Mouse (Mus musculus) midbrain, embryonic 15.5 days (tissue): Measurements from ENCODE around the gene Gatd1. TPM values are rescaled to one million over a fixed set of nuclear protein-coding genes. Genes with fewer than 3 reads are reported as not detected.
"Not testable (repeated sequence)": the region's sequence is repeated elsewhere in the genome, so short reads cannot be mapped to it uniquely, and the experiment has no call there.

ENCODE experiments used
- ATAC-seq: fragments of 200-750 bp; cut with Nextera tagmentation; replicated peaks from 2 replicates; pipeline ENCODE4 v1.8.0; 2017; ENCODE audit warnings: moderate TSS enrichment
- H3K27ac ChIP-seq: fragments of 300-500 bp; sonication (generic); 2 replicates; pipeline ENCODE4 v1.5.1; 2015; ENCODE audit warnings: mild to moderate bottlenecking, inconsistent platforms
- H3K27me3 ChIP-seq: fragments of 300-500 bp; sonication (generic); replicated peaks from 2 replicates; pipeline ENCODE4 v1.6.1; 2015; ENCODE audit warnings: inconsistent platforms
- H3K36me3 ChIP-seq: fragments of 300-500 bp; sonication (generic); replicated peaks from 2 replicates; pipeline ENCODE4 v1.6.1; 2015; ENCODE audit warnings: inconsistent platforms
- H3K4me1 ChIP-seq: fragments of 300-500 bp; sonication (generic); 2 replicates; pipeline ENCODE4 v1.6.1; 2015; ENCODE audit warnings: inconsistent platforms
- H3K4me2 ChIP-seq: fragments of 300-500 bp; sonication (generic); 2 replicates; pipeline ENCODE4 v1.6.1; 2015; ENCODE audit warnings: inconsistent platforms, mild to moderate bottlenecking, moderate library complexity
- H3K4me3 ChIP-seq: fragments of 300-500 bp; sonication (generic); 2 replicates; pipeline ENCODE4 v1.5.1; 2015; ENCODE audit warnings: mild to moderate bottlenecking, inconsistent platforms
- H3K9ac ChIP-seq: fragments of 300-500 bp; sonication (generic); 2 replicates; pipeline ENCODE4 v1.6.1; 2015; ENCODE audit warnings: mild to moderate bottlenecking, inconsistent platforms
- H3K9me3 ChIP-seq: fragments of 300-500 bp; sonication (generic); 2 replicates; pipeline ENCODE4 v1.6.1; 2016; ENCODE audit warnings: inconsistent platforms
- WGBS: fragments of 180-500 bp; shearing (Covaris S2); methylation state at CpG from one replicate; pipeline ENCODE4 v1.1.7; 2015; ENCODE audit warnings: mixed read lengths; 5-methylcytosine and 5-hydroxymethylcytosine counted together
- polyA plus RNA-seq: library from polyadenylated mRNA; unstranded; fragments of >200 nt; fragmentation: Nextera tagmentation; extraction: Ambion mirVana; gene quantifications from 2 replicates; pipeline ENCODE4 v1.2.1, GENCODE M21; 2015

The Gatd1 gene
- polyA plus RNA-seq, 1 experiment from 2014 or later, result 57.2 TPM

DNA sequence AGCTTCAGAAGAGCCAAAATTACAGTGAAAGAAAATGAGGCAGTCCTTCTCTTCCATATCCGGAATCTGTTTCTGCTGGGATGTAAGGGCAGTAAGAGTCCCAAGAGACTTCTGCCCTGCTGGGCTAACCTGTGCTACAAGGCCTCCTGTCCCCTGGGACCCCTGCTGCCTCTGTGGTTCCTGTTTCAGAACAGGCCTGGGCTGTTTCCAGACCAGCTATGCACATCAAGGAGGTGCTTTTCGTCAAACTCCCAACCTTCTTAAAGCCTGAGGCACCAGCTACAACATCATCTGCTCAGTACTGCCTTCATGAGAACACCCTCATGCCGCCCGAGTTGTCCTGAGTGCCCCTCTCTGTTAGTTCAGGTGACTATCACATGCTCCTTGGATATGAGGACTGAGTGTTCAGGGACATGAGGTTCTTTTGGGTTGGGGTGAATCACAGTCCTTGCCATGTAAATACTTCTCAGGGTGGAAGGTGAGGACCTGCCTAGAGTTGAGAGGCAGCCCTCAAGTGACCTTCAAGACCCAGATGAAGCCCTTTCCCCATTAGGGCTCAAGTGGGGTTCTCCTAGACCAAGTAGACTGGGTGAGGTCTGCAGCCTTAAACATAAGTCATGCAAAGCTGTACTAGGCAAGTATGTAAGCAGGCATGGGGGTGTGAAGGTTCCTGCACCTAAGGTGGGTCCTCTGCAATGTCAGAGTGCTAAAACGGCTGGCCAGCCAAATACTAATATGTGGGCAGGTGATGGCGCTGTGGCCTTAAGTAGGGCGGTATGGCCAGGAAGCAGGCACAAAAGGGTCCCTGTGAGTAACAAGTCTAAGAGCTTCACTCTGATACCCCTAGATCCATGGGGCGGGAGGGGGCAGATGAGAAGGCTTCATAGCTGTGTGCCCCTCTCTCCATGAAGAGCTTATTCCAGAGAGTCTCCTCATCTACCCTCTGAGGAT is 4.1 kb upstream of the Gatd1 start:
- H3K4me2 ChIP-seq, result no peak overlapping the region

DNA sequence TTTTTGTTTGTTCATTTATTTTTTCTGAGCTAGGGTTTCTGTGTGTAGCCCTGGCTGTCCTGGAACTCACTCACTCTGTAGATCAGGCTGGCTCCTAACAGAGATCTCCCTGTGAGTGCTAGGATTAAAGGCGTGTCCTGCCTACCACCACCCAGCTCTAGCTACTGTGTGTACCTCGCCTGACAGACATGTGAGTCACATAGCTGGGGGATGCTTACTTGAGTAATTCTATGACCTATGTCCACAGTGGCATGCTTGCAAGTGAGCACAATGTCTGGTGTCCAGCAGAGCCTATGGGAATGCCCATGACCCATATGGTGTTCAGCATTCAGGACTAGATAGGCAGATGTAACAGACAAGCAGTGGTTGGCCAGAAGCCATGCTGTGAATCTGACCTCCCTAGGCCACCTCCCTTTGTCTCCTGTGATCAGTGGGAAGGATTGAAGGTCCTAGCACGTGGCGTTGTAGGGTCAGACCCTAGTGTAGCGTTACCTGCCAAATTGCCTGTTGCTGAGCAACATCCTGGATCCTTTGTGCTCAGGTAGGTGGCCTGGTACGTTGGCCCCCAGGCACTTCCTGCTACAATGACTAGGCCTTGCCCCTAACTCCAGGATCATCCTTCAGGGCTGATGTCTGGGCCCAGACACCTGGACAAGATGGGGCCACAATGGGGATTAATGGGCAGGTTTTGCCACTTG is 2.4 kb upstream of the Gatd1 start:
- no peak for ATAC-seq
- WGBS, result 77% methylated on average over 6 of the region's 6 CpGs

More for the DNA sequence above, 4.1 kb upstream of the Gatd1 start:
- H3K27me3 ChIP-seq, result no peaks in the 10 kb centered on the region
- H3K27ac ChIP-seq, result no peak overlapping the region
- H3K9me3 ChIP-seq, result no peaks in the 10 kb centered on the region
- no peak overlapping the region for H3K9ac ChIP-seq
- H3K4me1 ChIP-seq, result peaks cover 10% of the 10 kb centered on the region
- no peaks in the 10 kb centered on the region for H3K36me3 ChIP-seq
- ATAC-seq, result no peak
- H3K4me3 ChIP-seq, result no peak overlapping the region
- 76% methylated on average over 8 of the region's 8 CpGs for WGBS

DNA sequence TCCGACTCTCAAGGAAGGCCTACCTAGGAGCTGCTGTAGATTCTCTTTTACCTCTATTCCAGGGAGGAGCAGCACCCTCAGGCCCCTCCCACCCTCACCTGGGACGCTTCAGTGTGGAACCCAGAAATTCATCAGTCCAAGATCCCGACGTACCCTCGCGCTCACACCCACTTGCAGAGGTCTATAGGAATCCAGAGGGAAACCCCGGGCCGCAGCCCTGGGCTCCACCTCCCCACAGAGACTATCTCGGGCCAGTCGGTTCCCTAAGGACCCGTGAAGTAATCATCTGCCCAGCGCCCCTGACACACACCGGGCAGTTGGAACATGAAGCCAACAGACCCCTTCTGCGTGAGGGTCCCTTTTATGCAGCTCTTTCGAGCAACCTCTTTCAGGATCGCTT is 605 bp downstream of the Gatd1 start:
- WGBS, result 5% methylated on average over 16 of the region's 16 CpGs
- peak overlapping the region; percentile 90 for H3K9ac ChIP-seq

More for the DNA sequence above, 2.4 kb upstream of the Gatd1 start:
- no peak overlapping the region for H3K4me2 ChIP-seq
- H3K36me3 ChIP-seq, result no peaks in the 10 kb centered on the region
- peaks cover 14% of the 10 kb centered on the region for H3K4me1 ChIP-seq
- no peak overlapping the region for H3K4me3 ChIP-seq
- H3K9me3 ChIP-seq, result no peaks in the 10 kb centered on the region
- no peaks in the 10 kb centered on the region for H3K27me3 ChIP-seq
- H3K9ac ChIP-seq, result no peak overlapping the region
- no peak overlapping the region for H3K27ac ChIP-seq

DNA sequence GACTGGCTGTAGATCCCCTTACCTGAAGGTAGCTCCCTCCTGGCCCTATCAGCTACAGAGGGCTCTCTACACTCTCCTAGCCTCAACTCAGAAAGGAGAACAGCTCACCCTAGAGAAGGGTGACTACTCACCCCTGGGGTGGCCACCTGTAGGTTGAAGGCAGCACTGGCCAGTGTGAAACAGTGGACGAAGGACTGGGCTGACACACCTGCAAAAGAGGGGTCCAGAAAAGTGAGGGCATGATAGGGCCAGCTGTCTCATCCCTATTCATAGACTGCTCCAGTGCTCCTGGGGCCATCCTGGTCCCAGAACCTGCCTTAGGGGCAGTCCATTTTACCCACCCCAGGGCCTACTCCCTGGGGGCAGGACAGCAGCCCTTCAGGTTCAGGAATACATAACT is 2.3 kb downstream of the Gatd1 start:
- Histone ChIP-seq H3K4me2 (no peak overlapping the region), H3K27ac (no peak overlapping the region), H3K9me3 (no peaks in the 10 kb centered on the region), H3K27me3 (no peaks in the 10 kb centered on the region), H3K4me3 (no peak overlapping the region), H3K36me3 (no peaks in the 10 kb centered on the region), H3K9ac (no peak overlapping the region), H3K4me1 (peaks cover 22% of the 10 kb centered on the region)
- no peak for ATAC-seq
- WGBS, result 92% methylated on average over 1 of the region's 1 CpGs

More for the DNA sequence above, 605 bp downstream of the Gatd1 start:
- Histone ChIP-seq H3K9me3 (no peaks in the 10 kb centered on the region), H3K4me2 (peak overlapping the region; percentile 89), H3K4me3 (peak overlapping the region; percentile 76), H3K27me3 (no peaks in the 10 kb centered on the region), H3K4me1 (peaks cover 22% of the 10 kb centered on the region), H3K36me3 (no peaks in the 10 kb centered on the region), H3K27ac (peak overlapping the region; percentile 90)
- ATAC-seq, result peak; percentile 46

DNA sequence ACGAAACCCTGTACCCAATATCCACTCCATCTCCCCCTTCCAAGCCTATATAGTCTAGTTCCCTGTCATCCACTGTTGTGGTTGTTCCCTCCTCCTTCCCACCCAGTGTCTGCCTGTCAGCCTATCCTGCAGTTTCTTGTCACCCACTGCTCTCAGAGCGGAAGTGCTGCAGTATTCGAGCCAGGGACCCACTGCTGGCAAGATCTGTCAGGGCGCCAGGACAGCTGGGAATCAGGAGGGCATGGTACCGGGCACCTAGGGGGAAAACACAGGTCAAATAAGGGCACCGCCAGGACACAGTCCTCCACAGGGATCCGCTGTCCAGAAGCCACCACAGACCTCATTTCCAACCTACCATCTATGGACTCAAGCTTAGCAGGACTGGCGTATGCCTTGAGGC is 3.3 kb downstream of the Gatd1 start:
- Histone ChIP-seq H3K9me3 (no peaks in the 10 kb centered on the region), H3K4me2 (no peak overlapping the region), H3K4me1 (peaks cover 22% of the 10 kb centered on the region), H3K27ac (no peak overlapping the region), H3K9ac (no peak overlapping the region), H3K4me3 (no peak overlapping the region), H3K36me3 (no peaks in the 10 kb centered on the region), H3K27me3 (no peaks in the 10 kb centered on the region)
- ATAC-seq, result no peak
- 93% methylated on average over 8 of the region's 8 CpGs for WGBS

DNA sequence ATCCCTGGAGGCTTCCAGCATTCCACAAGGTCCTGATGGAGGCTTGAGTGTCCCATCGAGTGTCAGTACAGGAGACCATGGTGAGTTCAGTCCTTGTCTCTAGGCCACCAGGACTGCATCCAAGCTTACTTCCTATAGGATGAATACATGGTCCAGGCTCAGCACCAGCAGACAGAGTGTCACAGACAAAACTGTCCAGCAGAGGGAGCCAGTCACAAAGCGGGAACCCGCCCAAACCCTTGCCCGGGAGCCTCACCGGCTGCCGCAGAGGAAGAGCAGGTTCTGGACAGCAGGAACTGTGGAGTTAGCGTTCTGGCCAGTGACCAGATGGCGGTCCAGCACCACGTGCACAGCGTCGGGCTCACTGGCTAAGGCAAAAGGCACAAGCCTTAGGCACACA is 5.1 kb downstream of the Gatd1 start:
- Histone ChIP-seq H3K4me2 (no peak overlapping the region), H3K4me3 (0 out of 2 replicates have a peak overlapping the region, but pooled peaks have one; percentile 5), H3K4me1 (peaks cover 16% of the 10 kb centered on the region), H3K9ac (no peak overlapping the region), H3K9me3 (no peaks in the 10 kb centered on the region), H3K27ac (peak overlapping the region; percentile 41; the same call in 1 of the 2 replicates), H3K27me3 (no peaks in the 10 kb centered on the region), H3K36me3 (no peaks in the 10 kb centered on the region)
- ATAC-seq, result peak; percentile 43; the same call in 1 of the 2 replicates
- 7% methylated on average over 11 of the region's 11 CpGs for WGBS

DNA sequence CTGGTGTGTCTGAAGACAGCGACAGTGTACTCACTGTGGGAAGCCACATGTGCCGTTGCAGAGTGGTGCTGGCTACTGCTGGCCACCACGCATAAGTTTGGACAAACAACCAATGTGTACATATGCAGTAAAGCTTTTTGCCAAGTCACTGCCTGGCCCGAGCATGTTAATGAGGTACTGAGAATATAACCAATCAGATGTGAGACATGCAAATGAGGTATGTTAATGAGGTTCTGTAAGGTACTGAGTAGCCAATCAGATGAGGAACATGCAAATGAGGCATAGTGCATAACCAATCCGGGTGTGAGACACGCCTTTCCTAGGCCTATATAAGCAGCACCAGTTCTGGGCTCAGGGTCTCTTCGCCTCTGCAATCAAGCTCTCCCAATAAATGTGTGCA is 6.3 kb downstream of the Gatd1 start:
- H3K4me1 ChIP-seq, H3K9ac ChIP-seq, ATAC-seq, H3K9me3 ChIP-seq, H3K27me3 ChIP-seq, H3K27ac ChIP-seq, H3K36me3 ChIP-seq, H3K4me2 ChIP-seq, H3K4me3 ChIP-seq: not testable (repeated sequence)
- 95% methylated on average over 7 of the region's 7 CpGs for WGBS

DNA sequence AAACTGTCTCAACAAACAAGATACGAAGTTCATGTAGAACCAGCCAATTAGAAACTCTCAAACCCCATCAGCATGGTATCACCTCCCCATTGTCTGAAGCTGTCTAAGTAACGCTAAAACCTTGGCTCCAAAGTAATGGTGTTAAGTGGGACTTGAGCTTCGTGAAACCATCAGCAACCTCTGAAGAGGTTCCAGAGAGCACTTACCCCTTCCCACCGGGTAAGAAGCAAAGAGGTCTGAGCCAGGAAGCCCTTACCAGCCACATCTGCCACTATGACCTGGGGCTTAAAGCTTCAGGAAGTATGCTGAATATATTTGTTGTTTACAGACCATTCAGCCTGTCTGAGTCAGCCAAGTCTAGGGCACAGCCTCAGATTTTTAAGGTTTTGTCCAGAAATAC is 8.5 kb downstream of the Gatd1 start:
- 80% methylated on average over 4 of the region's 4 CpGs for WGBS
- H3K4me1 ChIP-seq, result peaks cover 9% of the 10 kb centered on the region
- H3K27ac ChIP-seq, result no peak overlapping the region
- H3K9me3 ChIP-seq, result no peaks in the 10 kb centered on the region
- H3K27me3 ChIP-seq, result no peaks in the 10 kb centered on the region
- no peak for ATAC-seq
- no peak overlapping the region for H3K4me3 ChIP-seq
- H3K36me3 ChIP-seq, result peaks cover 19% of the 10 kb centered on the region
- H3K9ac ChIP-seq, result no peak overlapping the region
- no peak overlapping the region for H3K4me2 ChIP-seq

DNA sequence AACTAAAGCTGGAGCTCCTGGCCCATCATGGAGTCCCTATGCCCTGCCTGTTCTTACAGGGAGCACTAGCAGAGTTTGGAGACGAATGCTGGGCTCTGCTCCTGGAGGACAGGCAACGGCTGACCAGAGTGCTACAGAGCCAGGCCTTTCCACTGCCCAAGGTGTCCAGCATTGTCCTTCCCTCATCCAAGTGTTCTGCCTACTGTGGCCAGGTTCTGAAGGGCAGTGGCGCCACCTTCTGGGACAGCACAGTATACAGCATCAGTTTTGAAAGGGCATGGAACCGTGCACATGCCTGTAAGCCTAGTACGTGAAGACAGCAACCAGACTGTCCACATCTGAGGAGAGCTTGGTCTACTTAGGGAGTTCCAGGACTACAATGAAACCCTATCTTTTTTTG is 10.6 kb downstream of the Gatd1 start:
- Histone ChIP-seq H3K27ac (no peak overlapping the region), H3K4me3 (no peak overlapping the region), H3K27me3 (no peaks in the 10 kb centered on the region), H3K9me3 (no peaks in the 10 kb centered on the region), H3K4me1 (no peaks in the 10 kb centered on the region), H3K36me3 (peaks cover 28% of the 10 kb centered on the region), H3K4me2 (no peak overlapping the region), H3K9ac (no peak overlapping the region)
- 44% methylated on average over 5 of the region's 5 CpGs for WGBS
- peak; percentile 52 for ATAC-seq

DNA sequence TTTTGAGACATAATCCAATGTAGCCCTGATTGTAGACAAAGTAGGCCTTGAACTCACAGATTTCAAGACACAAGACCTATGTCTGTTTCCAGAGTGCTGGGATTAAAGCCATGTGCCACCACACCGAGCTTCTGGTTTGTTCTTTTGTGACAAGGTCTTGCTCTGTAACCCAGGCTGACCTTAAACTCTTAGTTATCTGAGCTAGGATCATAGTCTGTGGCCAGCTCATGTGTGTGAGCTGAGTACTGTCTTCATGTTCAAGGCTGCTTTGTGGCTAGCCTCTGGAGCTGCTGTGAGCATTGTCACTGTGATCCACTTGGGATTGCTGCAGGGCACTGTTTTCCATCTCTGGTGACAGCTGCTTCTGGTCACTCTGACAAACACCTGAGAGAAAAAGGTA is 18.6 kb downstream of the Gatd1 start:
- H3K9ac ChIP-seq, result no peak overlapping the region
- H3K9me3 ChIP-seq, result no peaks in the 10 kb centered on the region
- ATAC-seq, result no peak
- no peaks in the 10 kb centered on the region for H3K27me3 ChIP-seq
- H3K4me2 ChIP-seq, result no peak overlapping the region
- H3K27ac ChIP-seq, result no peak overlapping the region
- H3K4me3 ChIP-seq, result no peak overlapping the region
- peaks cover 13% of the 10 kb centered on the region for H3K36me3 ChIP-seq
- WGBS, result 83% methylated on average over 1 of the region's 1 CpGs
- H3K4me1 ChIP-seq, result peaks cover 14% of the 10 kb centered on the region

DNA sequence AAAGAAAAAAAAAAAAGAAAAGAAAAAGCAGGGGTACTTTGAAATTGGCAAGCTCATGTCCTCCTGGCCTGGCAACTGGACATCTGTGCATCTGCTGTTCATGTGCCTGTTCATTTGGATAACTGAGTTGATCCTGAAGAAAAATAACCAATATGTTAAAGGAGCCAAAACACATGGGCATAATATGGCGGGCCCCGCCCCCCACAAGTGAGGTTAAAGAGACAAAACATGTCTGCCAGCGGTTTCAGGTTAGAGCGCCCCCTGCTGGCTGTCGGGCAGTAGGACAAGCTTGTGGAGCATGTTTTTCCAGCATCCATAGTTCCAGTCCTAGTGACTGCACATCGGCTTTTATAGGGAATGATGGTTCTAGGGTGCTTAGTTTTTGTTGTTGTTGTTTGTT is 19.2 kb downstream of the Gatd1 start:
- no peaks in the 10 kb centered on the region for H3K9me3 ChIP-seq
- H3K4me2 ChIP-seq, result no peak overlapping the region
- ATAC-seq, result no peak
- H3K27ac ChIP-seq, result no peak overlapping the region
- WGBS, result 19% methylated on average over 6 of the region's 6 CpGs
- peaks cover 8% of the 10 kb centered on the region for H3K36me3 ChIP-seq
- H3K4me1 ChIP-seq, result peaks cover 14% of the 10 kb centered on the region
- no peak overlapping the region for H3K9ac ChIP-seq
- H3K27me3 ChIP-seq, result no peaks in the 10 kb centered on the region
- no peak overlapping the region for H3K4me3 ChIP-seq

DNA sequence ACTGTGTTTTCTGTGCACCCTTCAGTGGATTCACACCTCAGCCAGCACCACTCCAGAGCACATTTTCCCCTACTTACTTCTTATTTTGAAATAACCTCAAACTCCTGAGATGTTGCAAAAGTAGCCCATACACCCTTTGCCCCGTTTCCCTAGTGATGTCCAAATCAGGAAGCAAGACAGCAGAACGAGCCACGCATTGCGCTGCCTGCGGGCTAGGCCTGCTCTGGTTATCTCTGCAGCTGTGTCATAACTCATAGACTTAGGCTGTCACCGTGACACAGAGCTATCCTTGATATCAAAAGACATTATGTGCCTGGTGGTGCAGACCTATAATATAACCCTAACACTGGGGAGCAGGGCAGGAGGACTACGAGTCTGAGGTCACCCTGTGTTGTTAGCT is 19.8 kb downstream of the Gatd1 start:
- H3K9me3 ChIP-seq, result no peaks in the 10 kb centered on the region
- H3K36me3 ChIP-seq, result peaks cover 6% of the 10 kb centered on the region
- no peak overlapping the region for H3K4me3 ChIP-seq
- ATAC-seq, result no peak
- 87% methylated on average over 7 of the region's 7 CpGs for WGBS
- H3K27ac ChIP-seq, result no peak overlapping the region
- no peaks in the 10 kb centered on the region for H3K27me3 ChIP-seq
- H3K4me2 ChIP-seq, result no peak overlapping the region
- H3K4me1 ChIP-seq, result peaks cover 14% of the 10 kb centered on the region
- H3K9ac ChIP-seq, result no peak overlapping the region
